Mouse (Mus musculus) CH12.LX (cell line): ENCODE results near the gene Col15a1. TPM values are rescaled to one million over a fixed set of nuclear protein-coding genes. Genes with fewer than 3 reads are reported as not detected.

Source experiments
- DNase-seq: peaks from one replicate; pipeline ENCODE4 v3.0.0-alpha.2; 2013; ENCODE audit errors: extremely low read depth
- H3K27ac ChIP-seq: 2 replicates; pipeline ENCODE4 v1.5.1; 2012; ENCODE audit warnings: low read depth, mild to moderate bottlenecking, control low read depth, moderate library complexity; ENCODE audit not compliant: insufficient read depth
- H3K27me3 ChIP-seq: replicated peaks from 2 replicates; pipeline ENCODE3; 2012; ENCODE audit warnings: inconsistent platforms
- H3K36me3 ChIP-seq, 2 experiments: replicated peaks in 1 of 2; 2 replicates each; pipeline versions ENCODE3 to v1.6.1; 2012; ENCODE audit warnings: inconsistent platforms in 1 of 2, low read length in 1 of 2, mild to moderate bottlenecking in 1 of 2, mixed read lengths in 1 of 2, moderate library complexity in 1 of 2; ENCODE audit not compliant: control insufficient read depth in 1 of 2, insufficient read depth in 1 of 2
- H3K4me1 ChIP-seq, 2 experiments: 2 replicates each; pipeline ENCODE4 v1.6.1; 2012; ENCODE audit warnings: inconsistent platforms in 1 of 2, moderate library complexity in 1 of 2; ENCODE audit not compliant: insufficient read depth in 2 of 2, control insufficient read depth in 1 of 2
- H3K4me2 ChIP-seq: 2 replicates; pipeline ENCODE4 v1.6.1; 2012; ENCODE audit warnings: low read depth, mild to moderate bottlenecking, control low read depth; ENCODE audit not compliant: poor library complexity, insufficient read depth, severe bottlenecking
- H3K4me3 ChIP-seq, 3 experiments: fragments of 150-350 bp in 1 of 3; sonication (generic) in 1 of 3; replicated peaks in 1 of 3; 2 replicates each; pipeline versions ENCODE3 to v1.5.1; 2011 to 2012; ENCODE audit warnings: low read depth in 2 of 3, low read length in 2 of 3, mild to moderate bottlenecking in 2 of 3, moderate library complexity in 2 of 3, control low read depth in 1 of 3, improper control_type of control experiment in 1 of 3, inconsistent platforms in 1 of 3, mixed read lengths in 1 of 3; ENCODE audit not compliant: poor library complexity in 1 of 3
- H3K79me2 ChIP-seq: replicated peaks from 2 replicates; pipeline ENCODE4 v1.6.1; 2012; ENCODE audit warnings: mild to moderate bottlenecking, moderate library complexity; ENCODE audit not compliant: control insufficient read depth, poor library complexity, insufficient read depth, severe bottlenecking; ENCODE audit errors: extremely low read depth
- H3K9ac ChIP-seq: 2 replicates; pipeline ENCODE4 v1.6.1; 2012; ENCODE audit warnings: low read depth, mild to moderate bottlenecking, control low read depth, moderate library complexity; ENCODE audit not compliant: insufficient read depth
- H3K9me3 ChIP-seq: replicated peaks from 2 replicates; pipeline ENCODE3; 2012; ENCODE audit warnings: low read length, inconsistent platforms, mixed read lengths
- BHLHE40 ChIP-seq: IDR thresholded peaks from 2 replicates; pipeline ENCODE4 v1.6.1; 2011; ENCODE audit warnings: mild to moderate bottlenecking, low read depth, low read length, improper control_type of control experiment
- CHD2 ChIP-seq: IDR thresholded peaks from 2 replicates; pipeline ENCODE4 v1.6.1; 2011; ENCODE audit warnings: low read length, improper control_type of control experiment
- HCFC1 ChIP-seq: IDR thresholded peaks from 2 replicates; pipeline ENCODE4 v1.6.1; 2012; ENCODE audit warnings: low read depth, mild to moderate bottlenecking, inconsistent platforms, low read length, improper control_type of control experiment
- MAFK ChIP-seq: IDR thresholded peaks from 2 replicates; pipeline ENCODE4 v1.6.1; 2011; ENCODE audit warnings: low read length, improper control_type of control experiment; ENCODE audit not compliant: insufficient replicate concordance
- MAZ ChIP-seq: IDR thresholded peaks from 2 replicates; pipeline ENCODE4 v1.6.1; 2012; ENCODE audit warnings: low read depth, mild to moderate bottlenecking, inconsistent platforms, low read length, improper control_type of control experiment, moderate library complexity
- MXI1 ChIP-seq: IDR thresholded peaks from 2 replicates; pipeline ENCODE4 v1.6.1; 2011; ENCODE audit warnings: mild to moderate bottlenecking, low read depth, low read length, improper control_type of control experiment
- MYC ChIP-seq: IDR thresholded peaks from 2 replicates; pipeline ENCODE4 v1.6.1; 2011; ENCODE audit warnings: low read depth, mild to moderate bottlenecking, improper control_type of control experiment, low read length
- POLR2A ChIP-seq: IDR thresholded peaks from 2 replicates; pipeline ENCODE4 v1.6.1; 2011; ENCODE audit warnings: low read depth, mild to moderate bottlenecking, improper control_type of control experiment, low read length
- RAD21 ChIP-seq: IDR thresholded peaks from 2 replicates; pipeline ENCODE4 v1.6.1; 2011; ENCODE audit warnings: low read depth, mild to moderate bottlenecking, low read length, improper control_type of control experiment, moderate library complexity
- SIN3A ChIP-seq: IDR thresholded peaks from 2 replicates; pipeline ENCODE4 v1.6.1; 2012; ENCODE audit warnings: low read length, improper control_type of control experiment, inconsistent platforms
- TBP ChIP-seq: conservative IDR thresholded peaks from 2 replicates; pipeline ENCODE4 v1.6.1; 2011; ENCODE audit warnings: low read depth, low read length, improper control_type of control experiment
- TCF12 ChIP-seq: IDR thresholded peaks from 2 replicates; pipeline ENCODE4 v1.6.1; 2014; ENCODE audit warnings: low read depth, mild to moderate bottlenecking, inconsistent platforms, low read length, improper control_type of control experiment
- USF2 ChIP-seq: conservative IDR thresholded peaks from 2 replicates; pipeline ENCODE4 v1.6.1; 2011; ENCODE audit warnings: low read depth, low read length, improper control_type of control experiment
- ZC3H11A ChIP-seq: IDR thresholded peaks from 2 replicates; pipeline ENCODE4 v1.6.1; 2012; ENCODE audit warnings: low read depth, mild to moderate bottlenecking, inconsistent platforms, low read length, improper control_type of control experiment
- ZKSCAN1 ChIP-seq: IDR thresholded peaks from 2 replicates; pipeline ENCODE4 v1.6.1; 2012; ENCODE audit warnings: low read depth, inconsistent platforms, low read length, improper control_type of control experiment, borderline replicate concordance
- dilution Hi-C: fragments of 300-500 bp; cut with MboI; formaldehyde crosslinking; loops from 2 replicates; pipeline ENCODE4 v1.14.3; 2020; ENCODE audit warnings: low sequenced_read_pairs; ENCODE audit not compliant: extremely low pct_unique_long_range_greater_than_20kb, extremely low pct_ligation_motif_present
- in situ Hi-C: fragments of 300-500 bp; cut with MboI; formaldehyde crosslinking; loops from 3 replicates; pipeline ENCODE4 v1.14.3; 2019; ENCODE audit warnings: low sequenced_read_pairs, low pct_ligation_motif_present, low pct_unique_long_range_greater_than_20kb, mixed read lengths
- polyA plus RNA-seq: library from polyadenylated mRNA; unstranded; fragments of >175 nt; gene quantifications from 2 replicates; pipeline ENCODE4 v1.2.1, GENCODE M21; 2012; ENCODE audit warnings: low read depth; ENCODE audit not compliant: insufficient read length
- total RNA-seq, 2 experiments: library from RNA; depleted of rRNA; stranded (reverse); fragments of 300-350 nt in 1 of 2; fragments of >200 nt in 1 of 2; gene quantifications; 2 replicates each; pipeline ENCODE4 v1.2.3; 2012 to 2014

The Col15a1 gene
- total and polyA plus RNA-seq, 3 experiments = 0.08 to 2.2 (median 0.68) TPM

- dilution Hi-C loops (no loop called here), in situ Hi-C loops (no loop called here)
- H3K9me3 ChIP-seq = no peaks in the 10 kb centered on the region
- H3K36me3 ChIP-seq = no peaks in the 10 kb centered on the region
- H3K79me2 ChIP-seq = no peaks in the 10 kb centered on the region
- H3K4me1 ChIP-seq = peaks cover 32 to 72% of the 10 kb centered on the region in 2 experiments
- H3K4me3 ChIP-seq = no peak overlapping the region
- TF ChIP-seq MAFK = no peak
- no peak for TF ChIP-seq ZKSCAN1
- no peak for TF ChIP-seq USF2
- TF ChIP-seq CHD2 = no peak
- no peak for TF ChIP-seq MXI1
- TF ChIP-seq RAD21 = no peak
- TF ChIP-seq MYC = no peak
- H3K4me2 ChIP-seq = no peak overlapping the region
- no peak overlapping the region for H3K27ac ChIP-seq
- H3K27me3 ChIP-seq = no peaks in the 10 kb centered on the region
- no peak for DNase-seq
- no peak overlapping the region for H3K9ac ChIP-seq
Measured at GRCm38 (mm10) chr4:47311467-47311866, 103.5 kb downstream of the Col15a1 start.

- peaks cover 32 to 72% of the 10 kb centered on the region in 2 experiments for H3K4me1 ChIP-seq
Measured at GRCm38 (mm10) chr4:47311929-47312328, 104.0 kb downstream of the Col15a1 start.

GRCm38 (mm10) chr4:47312676-47313075 lies 104.7 kb downstream of the Col15a1 start:
- peaks cover 2% of the 10 kb centered on the region for H3K27me3 ChIP-seq
- TF ChIP-seq MAZ (no peak), SIN3A (no peak), MAFK (no peak), POLR2A (no peak)
- no peaks in the 10 kb centered on the region for H3K79me2 ChIP-seq
- H3K9me3 ChIP-seq = peaks cover 5% of the 10 kb centered on the region
- H3K4me3 ChIP-seq = no peak overlapping the region
- H3K27ac ChIP-seq = no peak overlapping the region
- peaks cover 32 to 66% of the 10 kb centered on the region in 2 experiments for H3K4me1 ChIP-seq
- no peak for DNase-seq
- H3K4me2 ChIP-seq = no peak overlapping the region
- dilution Hi-C loops (no loop called here), in situ Hi-C loops (no loop called here)
- H3K36me3 ChIP-seq = no peaks in the 10 kb centered on the region
- no peak overlapping the region for H3K9ac ChIP-seq

More at GRCm38 (mm10) chr4:47311929-47312328, 104.0 kb downstream of the Col15a1 start:
- H3K4me2 ChIP-seq = no peak overlapping the region
- peaks cover 2% of the 10 kb centered on the region for H3K27me3 ChIP-seq
- H3K9ac ChIP-seq = no peak overlapping the region
- TF ChIP-seq ZC3H11A (no peak), TBP (no peak), HCFC1 (no peak), BHLHE40 (no peak), TCF12 (no peak)
- dilution Hi-C loops (no loop called here), in situ Hi-C loops (no loop called here)
- no peaks in the 10 kb centered on the region for H3K36me3 ChIP-seq
- no peak for DNase-seq
- H3K4me3 ChIP-seq = no peak overlapping the region
- no peak overlapping the region for H3K27ac ChIP-seq
- H3K79me2 ChIP-seq = no peaks in the 10 kb centered on the region
- no peaks in the 10 kb centered on the region for H3K9me3 ChIP-seq
